Mouse (Mus musculus): Measurements from ENCODE around the gene Snap47.

- TF ChIP-seq ZC3H11A (IDR thresholded peaks at IDR 0.05; ENCODE audit: borderline replicate concordance, low read depth, low read length) (no peak), CHD2 (IDR thresholded peaks at IDR 0.05; ENCODE audit: low read depth, low read length) (no peak)
Measured at GRCm38 (mm10) chr11:59456891-59457290, 5.9 kb upstream of the Snap47 start.

All from ES-E14 (cell line).